Mouse (Mus musculus): ENCODE data around the gene Sppl3. TPM values are rescaled to one million over a fixed set of nuclear protein-coding genes. Genes with fewer than 3 reads are reported as not detected.

Gene Sppl3
- polyA plus RNA-seq, 1 experiment from 2014 or later: 39.4 TPM

DNA sequence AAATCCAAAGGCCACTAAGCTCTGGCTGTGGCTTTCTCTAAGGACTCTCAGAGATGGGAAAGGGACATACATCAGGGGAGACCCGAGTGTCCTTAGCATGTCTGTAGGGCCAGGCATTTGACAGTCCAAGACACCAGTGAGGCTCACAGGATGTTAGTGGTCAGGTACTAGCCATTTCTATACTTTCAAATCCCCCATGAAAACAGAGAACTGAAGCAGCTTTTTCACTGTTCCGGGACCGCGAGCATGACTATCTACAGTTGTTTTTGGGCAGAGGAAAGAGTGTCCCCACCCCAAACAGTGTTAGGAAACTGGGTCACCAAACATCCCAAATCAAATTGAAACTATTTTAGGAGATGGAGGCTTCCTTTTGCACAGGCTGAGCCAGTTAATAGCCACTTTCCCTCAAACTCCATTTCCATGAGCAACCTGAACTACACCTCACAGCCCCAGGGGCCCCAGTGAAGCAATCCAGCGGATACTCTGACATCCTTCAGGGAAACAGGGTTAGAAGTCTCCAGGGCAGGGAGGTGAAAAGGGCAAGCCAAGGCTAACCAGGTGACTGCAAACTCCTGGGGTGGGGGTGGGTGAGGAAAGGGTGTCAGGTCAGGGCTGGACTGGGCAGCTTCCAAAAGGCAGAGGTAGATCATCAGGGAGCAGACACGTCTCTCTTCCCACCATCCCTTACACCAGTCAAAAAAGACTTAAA lies 122.6 kb downstream of the Sppl3 start:
- Histone ChIP-seq H3K27me3 (ENCODE audit: insufficient read depth, low read length) (no peaks in the 10 kb centered on the region), H3K9me3 (replicated peaks; ENCODE audit: low read length) (no peaks in the 10 kb centered on the region), H3K4me1 (replicated peaks; ENCODE audit: insufficient read depth, low read length) (peaks cover 7% of the 10 kb centered on the region), H3K4me3 (replicated peaks; ENCODE audit: low read depth, low read length) (peak overlapping the region; percentile 93), H3K27ac (no peak overlapping the region), H3K9ac (ENCODE audit: low read depth, low read length) (peak overlapping the region; percentile 89), H3K4me2 (ENCODE audit: low read length) (peak overlapping the region; percentile 99), H3K36me3 (ENCODE audit: insufficient read depth, low read length) (peaks cover 12% of the 10 kb centered on the region; the same call in 1 of the 2 replicates)
- ATAC-seq (replicated peaks; ENCODE audit: low FRiP score, low read depth): no peak
- TF ChIP-seq CTCF (IDR thresholded peaks at IDR 0.05; ENCODE audit: low read depth): no peak
- no peak for DNase-seq (ENCODE audit: low spot score)
- WGBS: 48% methylated on average over 6 of the region's 6 CpGs

DNA sequence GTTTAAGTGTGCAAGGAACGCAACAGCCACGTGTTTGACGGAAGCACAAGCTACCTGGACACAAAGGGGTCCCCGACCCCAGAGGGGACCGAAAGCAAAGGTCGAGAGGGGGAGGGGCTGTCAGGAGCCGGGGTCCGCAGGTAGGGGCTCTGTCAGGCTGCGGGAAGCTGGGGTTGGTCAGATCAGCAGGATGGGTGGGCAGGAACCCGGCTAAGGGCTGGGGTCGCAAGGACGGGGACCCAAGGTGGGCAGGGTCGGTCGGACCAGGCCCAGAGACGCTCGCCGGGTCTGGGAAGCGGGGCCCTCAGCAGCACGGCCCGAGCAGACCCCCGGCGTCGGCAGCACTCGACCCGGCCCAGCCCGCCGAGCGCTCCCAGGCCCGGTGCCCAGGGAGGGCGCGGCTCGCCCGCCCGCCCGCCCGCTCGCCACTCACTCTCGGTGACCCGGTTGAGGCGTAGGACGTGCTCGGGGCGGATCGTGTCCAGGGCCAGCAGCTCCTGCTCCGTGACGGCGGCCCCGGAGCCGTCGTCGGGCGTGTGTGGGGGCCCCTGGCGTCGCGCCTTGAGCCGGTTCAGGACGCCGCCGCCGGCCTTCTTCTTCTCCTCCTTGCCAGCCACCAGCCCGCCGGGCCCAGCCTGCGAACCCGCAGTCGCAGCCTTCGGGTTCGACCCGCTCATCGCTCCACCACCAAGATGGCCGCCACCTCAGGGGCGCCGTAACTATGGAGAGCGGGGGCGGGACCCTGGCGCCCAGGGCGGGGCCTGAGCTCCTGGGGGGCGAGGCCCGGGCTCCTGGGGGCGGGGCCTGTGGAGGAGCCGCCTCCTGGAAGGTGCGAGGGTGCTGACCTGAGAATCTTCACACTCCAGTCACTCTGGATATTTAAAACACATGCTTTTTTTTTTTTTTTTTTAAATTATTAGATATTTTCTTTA lies 123.6 kb downstream of the Sppl3 start, which contains the start of gene Unc119b:
Gene Unc119b, minus strand, starts transcription at position 742 of the 932 bp plus-strand sequence.
- Histone ChIP-seq H3K9me3 (replicated peaks; ENCODE audit: low read length) (no peaks in the 10 kb centered on the region), H3K4me2 (ENCODE audit: low read length) (peak within 1 kb of the TSS; percentile 99), H3K9ac (ENCODE audit: low read depth, low read length) (peak within 1 kb of the TSS; percentile 89), H3K27me3 (ENCODE audit: insufficient read depth, low read length) (no peaks in the 10 kb centered on the region), H3K4me3 (replicated peaks; ENCODE audit: low read depth, low read length) (peak within 1 kb of the TSS; percentile 93), H3K27ac (0 out of 2 replicates have a peak within 1 kb of the TSS, but pooled peaks have one; percentile 31), H3K36me3 (ENCODE audit: insufficient read depth, low read length) (peaks cover 5% of the 10 kb centered on the region; the same call in 1 of the 2 replicates), H3K4me1 (replicated peaks; ENCODE audit: insufficient read depth, low read length) (peaks cover 7% of the 10 kb centered on the region)
- under 1% methylated on average over 75 of the region's 81 CpGs for WGBS
- TF ChIP-seq CTCF (IDR thresholded peaks at IDR 0.05; ENCODE audit: low read depth): no peak
- DNase-seq (ENCODE audit: low spot score): peak; percentile 92
- ATAC-seq (replicated peaks; ENCODE audit: low FRiP score, low read depth): peak; percentile 93

DNA sequence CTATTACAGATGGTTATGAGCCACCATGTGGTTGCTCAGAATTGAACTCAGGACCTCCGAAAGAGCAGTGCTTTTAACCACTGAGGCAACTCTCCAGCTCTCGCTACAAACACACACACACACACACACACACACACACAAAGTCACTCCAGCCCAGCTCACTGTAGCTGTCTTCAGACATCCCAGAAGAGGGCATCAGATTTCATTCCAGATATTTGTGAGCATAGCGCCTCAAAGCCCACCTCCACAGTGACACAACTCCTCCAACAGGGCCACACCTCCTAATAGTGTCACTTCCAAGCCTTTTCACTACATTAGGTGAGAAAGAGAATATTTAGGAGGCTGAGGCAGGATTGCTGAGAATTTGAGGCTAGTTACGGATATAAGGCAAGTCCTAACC lies 128.2 kb downstream of the Sppl3 start:
- 57% methylated on average over 4 of the region's 4 CpGs for WGBS

DNA sequence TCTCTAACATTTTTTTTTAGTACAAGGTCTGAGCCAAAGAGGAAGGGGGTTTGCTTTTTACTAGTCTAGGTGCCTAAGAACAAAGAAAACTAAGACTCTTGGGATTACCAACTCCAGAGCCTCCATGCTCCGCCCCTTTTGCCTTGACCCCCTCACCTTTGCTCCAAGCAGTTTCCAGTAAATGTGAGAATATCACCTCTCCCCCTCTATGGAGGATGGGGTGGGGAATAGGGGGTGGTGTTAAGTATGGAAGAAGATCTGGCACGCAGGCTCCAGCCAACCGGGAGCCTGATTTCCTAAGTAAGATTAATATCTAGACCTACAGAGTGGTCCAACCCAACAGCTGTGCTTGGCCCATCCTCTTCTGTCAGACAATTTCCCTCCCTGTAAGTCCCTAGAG lies 129.8 kb downstream of the Sppl3 start:
- 54% methylated on average over 3 of the region's 3 CpGs for WGBS
- Histone ChIP-seq H3K4me2 (ENCODE audit: low read length) (no peak overlapping the region), H3K27me3 (ENCODE audit: insufficient read depth, low read length) (no peaks in the 10 kb centered on the region), H3K4me1 (replicated peaks; ENCODE audit: insufficient read depth, low read length) (peaks cover 13% of the 10 kb centered on the region; the same call in 1 of the 2 replicates), H3K9ac (ENCODE audit: low read depth, low read length) (no peak overlapping the region), H3K4me3 (replicated peaks; ENCODE audit: low read depth, low read length) (no peak overlapping the region), H3K27ac (no peak overlapping the region), H3K36me3 (ENCODE audit: insufficient read depth, low read length) (0 out of 2 replicates have a peak, but pooled peaks cover 3% of the 10 kb centered on the region), H3K9me3 (replicated peaks; ENCODE audit: low read length) (no peaks in the 10 kb centered on the region)
- no peak for DNase-seq (ENCODE audit: low spot score)
- ATAC-seq (replicated peaks; ENCODE audit: low FRiP score, low read depth): no peak
- TF ChIP-seq CTCF (IDR thresholded peaks at IDR 0.05; ENCODE audit: low read depth): no peak

More for the DNA sequence above, 128.2 kb downstream of the Sppl3 start:
- DNase-seq (ENCODE audit: low spot score) (no peak), ATAC-seq (replicated peaks; ENCODE audit: low FRiP score, low read depth) (no peak)
- Histone ChIP-seq H3K27ac (no peak overlapping the region), H3K36me3 (ENCODE audit: insufficient read depth, low read length) (no peaks in the 10 kb centered on the region), H3K9ac (ENCODE audit: low read depth, low read length) (no peak overlapping the region), H3K27me3 (ENCODE audit: insufficient read depth, low read length) (no peaks in the 10 kb centered on the region), H3K4me1 (replicated peaks; ENCODE audit: insufficient read depth, low read length) (peaks cover 7% of the 10 kb centered on the region; the same call in 1 of the 2 replicates), H3K9me3 (replicated peaks; ENCODE audit: low read length) (no peaks in the 10 kb centered on the region), H3K4me3 (replicated peaks; ENCODE audit: low read depth, low read length) (no peak overlapping the region), H3K4me2 (ENCODE audit: low read length) (no peak overlapping the region)
- no peak; the same call in 1 of the 2 replicates for TF ChIP-seq CTCF (IDR thresholded peaks at IDR 0.05; ENCODE audit: low read depth)

DNA sequence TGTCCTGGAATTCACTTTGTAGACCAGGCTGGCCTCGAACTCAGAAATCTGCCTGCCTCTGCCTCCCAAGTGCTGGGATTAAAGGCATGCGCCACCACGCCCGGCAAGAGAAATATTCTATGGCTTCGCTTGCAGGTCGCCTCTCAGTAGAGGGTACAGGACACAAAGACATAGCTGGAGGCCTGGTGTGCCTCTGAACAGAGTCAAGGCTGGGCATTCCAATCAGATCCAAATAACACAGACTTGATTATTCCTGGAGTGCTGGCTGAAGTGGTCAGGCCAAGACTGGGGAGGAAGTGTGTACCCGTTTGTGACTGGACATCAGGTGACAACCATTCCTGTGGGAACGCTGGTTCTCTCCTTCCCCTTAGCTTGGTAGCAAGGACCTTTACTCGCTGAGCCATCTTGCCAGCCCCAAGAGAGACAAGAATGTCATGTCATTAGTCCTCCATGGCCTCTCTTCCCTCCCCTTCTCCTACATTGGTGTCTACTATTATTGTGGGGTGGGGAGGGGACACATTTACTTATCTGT lies 131.3 kb downstream of the Sppl3 start:
- H3K4me2 ChIP-seq (ENCODE audit: low read length): no peak overlapping the region
- peaks cover 13% of the 10 kb centered on the region; the same call in 1 of the 2 replicates for H3K4me1 ChIP-seq (replicated peaks; ENCODE audit: insufficient read depth, low read length)
- H3K36me3 ChIP-seq (ENCODE audit: insufficient read depth, low read length): peaks cover 8% of the 10 kb centered on the region; the same call in 1 of the 2 replicates
- no peak for ATAC-seq (replicated peaks; ENCODE audit: low FRiP score, low read depth)
- WGBS: 93% methylated on average over 9 of the region's 9 CpGs
- no peaks in the 10 kb centered on the region for H3K27me3 ChIP-seq (ENCODE audit: insufficient read depth, low read length)
- no peak overlapping the region for H3K4me3 ChIP-seq (replicated peaks; ENCODE audit: low read depth, low read length)
- no peak overlapping the region for H3K27ac ChIP-seq
- DNase-seq (ENCODE audit: low spot score): no peak
- TF ChIP-seq CTCF (IDR thresholded peaks at IDR 0.05; ENCODE audit: low read depth): no peak
- no peak overlapping the region for H3K9ac ChIP-seq (ENCODE audit: low read depth, low read length)
- no peaks in the 10 kb centered on the region for H3K9me3 ChIP-seq (replicated peaks; ENCODE audit: low read length)

DNA sequence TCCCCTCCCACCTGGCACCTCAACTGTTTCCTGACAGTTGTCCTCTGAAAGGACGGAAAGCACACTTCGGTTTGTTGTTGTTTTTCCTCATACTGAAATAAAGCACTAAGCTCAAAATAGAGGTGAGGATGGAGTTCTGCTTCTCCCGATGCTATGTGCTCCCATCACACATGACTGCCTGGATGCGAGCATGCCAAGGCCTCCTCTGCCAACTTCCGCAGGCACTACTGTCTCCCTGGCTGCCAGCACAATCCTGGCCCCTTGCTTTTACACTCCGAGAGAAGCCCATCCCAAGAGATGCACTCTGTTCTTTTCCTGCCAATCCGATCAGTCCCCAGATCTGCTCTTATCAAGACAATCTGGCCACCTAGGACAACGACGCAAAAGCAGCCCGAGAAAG lies 132.6 kb downstream of the Sppl3 start:
- H3K4me1 ChIP-seq (replicated peaks; ENCODE audit: insufficient read depth, low read length): peaks cover 13% of the 10 kb centered on the region; the same call in 1 of the 2 replicates
- no peak overlapping the region for H3K9ac ChIP-seq (ENCODE audit: low read depth, low read length)
- no peak overlapping the region for H3K4me2 ChIP-seq (ENCODE audit: low read length)
- H3K27me3 ChIP-seq (ENCODE audit: insufficient read depth, low read length): no peaks in the 10 kb centered on the region
- WGBS: 65% methylated on average over 10 of the region's 10 CpGs
- no peak overlapping the region for H3K27ac ChIP-seq
- no peaks in the 10 kb centered on the region for H3K9me3 ChIP-seq (replicated peaks; ENCODE audit: low read length)
- no peak for DNase-seq (ENCODE audit: low spot score)
- no peak overlapping the region for H3K4me3 ChIP-seq (replicated peaks; ENCODE audit: low read depth, low read length)
- peaks cover 16% of the 10 kb centered on the region for H3K36me3 ChIP-seq (ENCODE audit: insufficient read depth, low read length)
- ATAC-seq (replicated peaks; ENCODE audit: low FRiP score, low read depth): no peak
- TF ChIP-seq CTCF (IDR thresholded peaks at IDR 0.05; ENCODE audit: low read depth): no peak

Data from kidney, postnatal 0 days (tissue).